In genomic region chr6:134443198-134443904, GRCm38 (mm10) we compare ENCODE assay signal across 15 mouse cellular contexts. TPM values are rescaled to one million over a fixed set of nuclear protein-coding genes. Genes with fewer than 3 reads are reported as not detected.
DNase-seq lines count a peak whose midpoint lies in the region; ATAC-seq and TF ChIP-seq lines count a peak whose summit lies in the region.
"Had no signal": no experiment of that assay in that cellular context is flagged by ENCODE, and none has a peak within 500 bp of the region (broad histone marks: within the 10 kb centered on the region; RNA-seq: fewer than 3 reads in every experiment).

No protein-coding gene starts in this region.

- H3K9me3 ChIP-seq in embryonic facial prominence, embryonic 10.5 days, result no peaks in the 10 kb centered on the region; the same call in 1 of the 2 replicates
- H3K9me3 ChIP-seq in kidney, embryonic 15.5 days (replicated peaks), result no peaks in the 10 kb centered on the region
- H3K9me3 ChIP-seq in liver, embryonic 16.5 days (replicated peaks; ENCODE audit: control insufficient read depth, low read length), result no peaks in the 10 kb centered on the region
- H3K9me3 ChIP-seq in hindbrain, embryonic 16.5 days (ENCODE audit: control insufficient read depth, low read length), result no peaks in the 10 kb centered on the region
- H3K9me3 ChIP-seq: heart, embryonic 12.5 days had no signal

- no peak overlapping the region for H3K9ac ChIP-seq in kidney, embryonic 15.5 days
- no peak overlapping the region for H3K9ac ChIP-seq in liver, embryonic 16.5 days (ENCODE audit: low read depth, low read length)
- H3K9ac ChIP-seq in hindbrain, embryonic 16.5 days (ENCODE audit: low read depth, low read length), result no peak overlapping the region
- H3K9ac ChIP-seq: heart, embryonic 12.5 days had no signal

- no peak overlapping the region for H3K4me3 ChIP-seq in embryonic facial prominence, embryonic 10.5 days
- no peak overlapping the region for H3K4me3 ChIP-seq in kidney, embryonic 15.5 days (replicated peaks)
- H3K4me3 ChIP-seq in liver, embryonic 16.5 days (ENCODE audit: low read depth, low read length), result no peak overlapping the region
- H3K4me3 ChIP-seq in hindbrain, embryonic 16.5 days (ENCODE audit: low read length), result no peak overlapping the region
- H3K4me3 ChIP-seq in gastrocnemius, adult 2 months, result no peak overlapping the region
- H3K4me3 ChIP-seq: erythroblast, embryonic 14.5 days; heart, embryonic 12.5 days had no signal

- no peak; the same call in 1 of the 2 replicates for ATAC-seq in kidney, embryonic 15.5 days (replicated peaks; ENCODE audit: low FRiP score)
- peak; percentile 68 for ATAC-seq in liver, embryonic 16.5 days (ENCODE audit: low read depth)
- ATAC-seq in hindbrain, embryonic 16.5 days, result no peak
- ATAC-seq: activated CD4-positive, CD25-positive, alpha-beta regulatory T cell, adult 4 months; hindbrain, postnatal 0 days had no signal

- no peak overlapping the region for H3K4me2 ChIP-seq in kidney, embryonic 15.5 days
- H3K4me2 ChIP-seq in liver, embryonic 16.5 days (ENCODE audit: low read depth, low read length), result no peak overlapping the region
- H3K4me2 ChIP-seq in hindbrain, embryonic 16.5 days (ENCODE audit: low read length), result no peak overlapping the region
- H3K4me2 ChIP-seq: heart, embryonic 12.5 days had no signal

- DNase-seq in A20 (ENCODE audit: low read depth, low spot score), result peak; percentile 36
- DNase-seq in embryonic facial prominence, embryonic 10.5 days (ENCODE audit: low spot score), result no peak
- no peak for DNase-seq in frontal cortex, adult 2 months (ENCODE audit: extremely low spot score in 1 of 2, low spot score in 1 of 2)
- no peak for DNase-seq in gastrocnemius, adult 2 months
- DNase-seq in left cerebral cortex, postnatal 10 days (ENCODE audit: extremely low spot score in 1 of 2, low spot score in 2 of 2), result no peak
- DNase-seq: cerebellum, postnatal 25 days; thymus, postnatal 4 days had no signal

- H3K27me3 ChIP-seq in embryonic facial prominence, embryonic 10.5 days (replicated peaks; ENCODE audit: low read depth, poor library complexity, severe bottlenecking), result no peaks in the 10 kb centered on the region
- no peaks in the 10 kb centered on the region for H3K27me3 ChIP-seq in kidney, embryonic 15.5 days
- no peaks in the 10 kb centered on the region for H3K27me3 ChIP-seq in liver, embryonic 16.5 days (ENCODE audit: control insufficient read depth, insufficient read depth, low read depth, low read length)
- no peaks in the 10 kb centered on the region for H3K27me3 ChIP-seq in hindbrain, embryonic 16.5 days (replicated peaks; ENCODE audit: control insufficient read depth, insufficient read depth, low read length)

- H3K27ac ChIP-seq in embryonic facial prominence, embryonic 10.5 days (replicated peaks), result 0 out of 2 replicates have a peak overlapping the region, but pooled peaks have one; percentile 7
- peak overlapping the region; percentile 67 for H3K27ac ChIP-seq in kidney, embryonic 15.5 days
- peak overlapping the region; percentile 57 for H3K27ac ChIP-seq in liver, embryonic 16.5 days (ENCODE audit: low read length)
- H3K27ac ChIP-seq in hindbrain, embryonic 16.5 days (ENCODE audit: low read depth, low read length), result no peak overlapping the region
- H3K27ac ChIP-seq in gastrocnemius, adult 2 months, result no peak overlapping the region
- H3K27ac ChIP-seq: hindbrain, postnatal 0 days had no signal

- WGBS in embryonic facial prominence, embryonic 10.5 days, result 80% methylated on average over 9 of the region's 9 CpGs
- WGBS in kidney, embryonic 15.5 days, result 54% methylated on average over 9 of the region's 9 CpGs
- 46% methylated on average over 9 of the region's 9 CpGs for WGBS in liver, embryonic 16.5 days (ENCODE audit: insufficient replicate concordance)
- 79% methylated on average over 9 of the region's 9 CpGs for WGBS in hindbrain, embryonic 16.5 days

- H3K4me1 ChIP-seq in embryonic facial prominence, embryonic 10.5 days, result peaks cover 33% of the 10 kb centered on the region
- H3K4me1 ChIP-seq in kidney, embryonic 15.5 days, result peaks cover 19% of the 10 kb centered on the region
- H3K4me1 ChIP-seq in liver, embryonic 16.5 days (ENCODE audit: control insufficient read depth, low read depth, low read length), result peaks cover 8% of the 10 kb centered on the region
- H3K4me1 ChIP-seq in hindbrain, embryonic 16.5 days (ENCODE audit: control insufficient read depth, insufficient read depth, low read depth, low read length), result peaks cover 11% of the 10 kb centered on the region

- peaks cover 33% of the 10 kb centered on the region for H3K36me3 ChIP-seq in embryonic facial prominence, embryonic 10.5 days (replicated peaks)
- peaks cover 33% of the 10 kb centered on the region for H3K36me3 ChIP-seq in kidney, embryonic 15.5 days
- H3K36me3 ChIP-seq in liver, embryonic 16.5 days (ENCODE audit: control insufficient read depth, insufficient read depth), result no peaks in the 10 kb centered on the region; the same call in none of the 2 replicates
- no peaks in the 10 kb centered on the region for H3K36me3 ChIP-seq in hindbrain, embryonic 16.5 days (ENCODE audit: control insufficient read depth, insufficient read depth, low read length)

- intact Hi-C loops in gastrocnemius, adult 2 months (cut with DNase I), result no loop called here
- intact Hi-C loops in left cerebral cortex, postnatal 10 days (cut with DNase I), result no loop called here

- no peak for TF ChIP-seq CTCF in gastrocnemius, adult 2 months (IDR thresholded peaks at IDR 0.05)

RNA-seq across cellular contexts. Expression of gene Bcl2l14, which starts 47.2 kb away (rescaled TPM):
- 0.47 and 0.74 TPM in 2 replicates for polyA plus RNA-seq in embryonic facial prominence, embryonic 10.5 days (2016; fragmentation: Nextera tagmentation; extraction: Ambion mirVana)
- polyA plus RNA-seq in kidney, embryonic 15.5 days (2015; fragmentation: Nextera tagmentation; extraction: Ambion mirVana), result 4.6 and 5.5 TPM in 2 replicates
- polyA plus RNA-seq in liver, embryonic 16.5 days (2015; fragmentation: Nextera tagmentation; extraction: Ambion mirVana), result 0.09 TPM in 2 replicates
- polyA plus RNA-seq in hindbrain, embryonic 16.5 days (2015; fragmentation: Nextera tagmentation; extraction: Ambion mirVana), result 0.07 and 0.10 TPM in 2 replicates
- not detected in 2 replicates for polyA plus RNA-seq in frontal cortex, adult 2 months (2012; rRNA removed)
- total RNA-seq in gastrocnemius, adult 2 months (2021), result not detected
- not detected for total RNA-seq in left cerebral cortex, postnatal 10 days (2021)
- total RNA-seq: hindbrain, postnatal 0 days; left cerebral cortex, adult 18-20 months had no signal
- polyA plus RNA-seq: erythroblast, embryonic 14.5 days had no signal

Comparison
In these comparisons a context has a peak if more than half of its experiments do, and no peak if none do; other contexts are left out.
1. H3K27ac ChIP-seq: peak in embryonic facial prominence, embryonic 10.5 days (single experiment), kidney, embryonic 15.5 days (single experiment) and liver, embryonic 16.5 days (single experiment); none in hindbrain, embryonic 16.5 days (single experiment) and gastrocnemius, adult 2 months (single experiment).